Mouse (Mus musculus) hindlimb bud, embryonic 11.5 days (tissue): ENCODE measurements around the gene Tenm2.
A peak's percentile ranks its signal among the peaks of the same experiment; 100 is the strongest.

Experiments used
- DNase-seq: peaks from one replicate; pipeline ENCODE4 v3.0.0-alpha.2; 2012; ENCODE audit warnings: low read depth, low spot score; ENCODE audit errors: extremely low spot score

Tenm2 gene

GRCm38 (mm10) chr11:36698268-36698667 is 537.5 kb downstream of the Tenm2 start:
- DNase-seq, result no peak

- no peak for DNase-seq
These were observed 537.9 kb downstream of the Tenm2 start for GRCm38 (mm10) chr11:36697816-36698215.

GRCm38 (mm10) chr11:36697021-36697639 is 538.6 kb downstream of the Tenm2 start:
- no peak for DNase-seq

- DNase-seq, result no peak
These were observed 541.0 kb downstream of the Tenm2 start for GRCm38 (mm10) chr11:36694810-36695209.

- DNase-seq, result no peak
These were observed 543.1 kb downstream of the Tenm2 start for GRCm38 (mm10) chr11:36692637-36693036.

- DNase-seq, result no peak
These were observed 544.9 kb downstream of the Tenm2 start for GRCm38 (mm10) chr11:36690826-36691225.

GRCm38 (mm10) chr11:36686253-36686652 is 549.5 kb downstream of the Tenm2 start:
- DNase-seq, result no peak

- no peak for DNase-seq
These were observed 556.4 kb downstream of the Tenm2 start for GRCm38 (mm10) chr11:36679361-36679760.

GRCm38 (mm10) chr11:36678542-36678941 is 557.2 kb downstream of the Tenm2 start:
- no peak for DNase-seq

GRCm38 (mm10) chr11:36678057-36678396 is 557.7 kb downstream of the Tenm2 start:
- no peak for DNase-seq

- DNase-seq, result peak; percentile 60
These were observed 558.3 kb downstream of the Tenm2 start for GRCm38 (mm10) chr11:36677321-36678056.

- no peak for DNase-seq
These were observed 559.1 kb downstream of the Tenm2 start for GRCm38 (mm10) chr11:36676446-36677284.

- no peak for DNase-seq
These were observed 560.8 kb downstream of the Tenm2 start for GRCm38 (mm10) chr11:36674902-36675422.

- no peak for DNase-seq
These were observed 561.6 kb downstream of the Tenm2 start for GRCm38 (mm10) chr11:36674141-36674540.

- DNase-seq, result no peak
These were observed 564.6 kb downstream of the Tenm2 start for GRCm38 (mm10) chr11:36671196-36671595.

GRCm38 (mm10) chr11:36664026-36664425 is 571.7 kb downstream of the Tenm2 start:
- no peak for DNase-seq

GRCm38 (mm10) chr11:36663571-36663970 is 572.2 kb downstream of the Tenm2 start:
- no peak for DNase-seq

- no peak for DNase-seq
These were observed 582.0 kb downstream of the Tenm2 start for GRCm38 (mm10) chr11:36653656-36654323.

- DNase-seq, result no peak
These were observed 588.6 kb downstream of the Tenm2 start for GRCm38 (mm10) chr11:36647179-36647578.

- no peak for DNase-seq
These were observed 600.7 kb downstream of the Tenm2 start for GRCm38 (mm10) chr11:36635082-36635481.

- DNase-seq, result no peak
These were observed 603.6 kb downstream of the Tenm2 start for GRCm38 (mm10) chr11:36632201-36632600.
